Mouse (Mus musculus) limb, embryonic 14.5 days (tissue): ENCODE results near the gene Rab44. TPM values are rescaled to one million over a fixed set of nuclear protein-coding genes. Genes with fewer than 3 reads are reported as not detected.

Experiments used
- ATAC-seq: fragments of 200-750 bp; cut with Nextera tagmentation; 2 replicates; pipeline ENCODE4 v1.8.0; 2017; ENCODE audit warnings: low read depth, moderate number of reproducible peaks, moderate TSS enrichment; ENCODE audit not compliant: low FRiP score
- DNase-seq: peaks from one replicate; pipeline ENCODE4 v3.0.0-alpha.2; 2015; ENCODE audit warnings: low spot score
- H3K27ac ChIP-seq: fragments of 300-500 bp; sonication (generic); replicated peaks from 2 replicates; pipeline ENCODE4 v1.5.1; 2014; ENCODE audit warnings: low read depth, mild to moderate bottlenecking, low read length, moderate library complexity, mixed read lengths
- H3K27me3 ChIP-seq: fragments of 300-500 bp; sonication (generic); 2 replicates; pipeline ENCODE4 v1.6.1; 2014; ENCODE audit warnings: low read length, mixed read lengths; ENCODE audit not compliant: control insufficient read depth, insufficient read depth
- H3K36me3 ChIP-seq: fragments of 300-500 bp; sonication (generic); 2 replicates; pipeline ENCODE4 v1.6.1; 2014; ENCODE audit warnings: mild to moderate bottlenecking, low read length, moderate library complexity, mixed read lengths; ENCODE audit not compliant: control insufficient read depth, insufficient read depth
- H3K4me1 ChIP-seq: fragments of 300-500 bp; sonication (generic); 2 replicates; pipeline ENCODE4 v1.6.1; 2014; ENCODE audit warnings: antibody characterized with exemption, low read length, mixed read lengths; ENCODE audit not compliant: control insufficient read depth, insufficient read depth
- H3K4me2 ChIP-seq: fragments of 300-500 bp; sonication (generic); replicated peaks from 2 replicates; pipeline ENCODE4 v1.6.1; 2014; ENCODE audit warnings: low read depth, mild to moderate bottlenecking, low read length, moderate library complexity; ENCODE audit not compliant: severe bottlenecking
- H3K4me3 ChIP-seq: fragments of 300-500 bp; sonication (generic); replicated peaks from 2 replicates; pipeline ENCODE4 v1.5.1; 2014; ENCODE audit warnings: low read length
- H3K9ac ChIP-seq: fragments of 300-500 bp; sonication (generic); 2 replicates; pipeline ENCODE4 v1.6.1; 2014; ENCODE audit warnings: mild to moderate bottlenecking, low read depth, low read length, moderate library complexity; ENCODE audit not compliant: severe bottlenecking
- H3K9me3 ChIP-seq: fragments of 300-500 bp; sonication (generic); 2 replicates; pipeline ENCODE4 v1.6.1; 2016; ENCODE audit warnings: low read length; ENCODE audit not compliant: control insufficient read depth
- POLR2A ChIP-seq: fragments of 200-500 bp; IDR thresholded peaks from 2 replicates; pipeline ENCODE4 v1.8.0; 2012; ENCODE audit warnings: inconsistent platforms, mild to moderate bottlenecking, moderate library complexity, borderline replicate concordance; ENCODE audit not compliant: insufficient read depth, insufficient read length; ENCODE audit errors: extremely low read depth
- WGBS: fragments of 180-500 bp; shearing (Covaris S2); extraction: QIAGEN DNeasy Blood & Tissue Kit; methylation state at CpG from one replicate; pipeline ENCODE4 v1.1.7; 2014; 5-methylcytosine and 5-hydroxymethylcytosine counted together
- polyA plus RNA-seq, 2 experiments: library from polyadenylated mRNA; depleted of rRNA in 1 of 2; stranded (reverse) in 1 of 2; unstranded in 1 of 2; fragments of >200 nt; fragmentation: Nextera tagmentation in 1 of 2; extraction: Ambion mirVana in 1 of 2; gene quantifications; 2 replicates each; pipeline versions ENCODE4 v1.2.1 to v1.2.3; 2012 to 2014

The Rab44 gene
- polyA plus RNA-seq, 2 experiments, result 1.5 to 2.8 TPM

DNA sequence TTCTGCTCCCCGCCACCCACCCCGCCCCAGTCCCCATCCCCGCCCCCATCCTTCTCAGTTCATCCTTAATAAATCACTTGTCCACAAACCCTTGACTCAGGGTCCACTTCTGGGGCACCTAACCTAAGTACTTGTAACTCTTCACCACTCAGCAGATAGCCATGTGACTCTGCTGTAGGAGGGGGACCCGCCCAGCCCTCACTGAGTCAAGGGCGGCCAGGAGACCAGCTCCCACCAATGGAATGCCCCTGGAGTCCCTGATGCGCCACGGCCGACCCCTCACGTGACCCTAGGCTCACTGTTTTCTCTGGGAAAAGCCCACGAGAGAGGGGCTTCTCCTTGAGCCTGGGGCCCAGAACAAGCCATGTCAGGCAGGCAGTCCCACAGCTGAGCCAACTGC lies 44.9 kb upstream of the Rab44 start:
- no peak for TF ChIP-seq POLR2A
- no peaks in the 10 kb centered on the region for H3K27me3 ChIP-seq

DNA sequence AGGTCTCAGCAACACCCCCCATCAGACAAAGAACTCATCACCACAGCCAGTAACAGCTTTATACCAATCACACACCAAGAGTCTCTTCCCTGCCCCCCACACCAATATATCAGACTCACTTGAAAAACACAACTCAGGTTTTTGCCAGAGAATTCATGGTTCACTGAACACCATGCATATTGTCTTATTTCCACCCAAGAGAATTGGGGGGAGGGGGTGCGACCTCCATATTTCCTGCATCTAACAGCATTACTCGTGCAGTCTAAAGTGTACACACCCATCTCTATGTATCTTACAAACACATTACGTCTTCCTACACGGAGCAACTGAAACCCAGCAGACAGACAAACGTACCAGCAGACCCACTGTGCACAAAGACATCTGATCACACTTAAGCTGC lies 42.1 kb upstream of the Rab44 start:
- no peak for TF ChIP-seq POLR2A
- no peaks in the 10 kb centered on the region for H3K9me3 ChIP-seq
- H3K4me1 ChIP-seq, result peaks cover 7% of the 10 kb centered on the region
- H3K27me3 ChIP-seq, result no peaks in the 10 kb centered on the region
- H3K9ac ChIP-seq, result no peak overlapping the region
- H3K4me3 ChIP-seq, result no peak overlapping the region
- no peak overlapping the region for H3K27ac ChIP-seq
- no peak for DNase-seq
- no peak for ATAC-seq
- H3K36me3 ChIP-seq, result no peaks in the 10 kb centered on the region
- WGBS, result 69% methylated on average over 5 of the region's 5 CpGs
- H3K4me2 ChIP-seq, result no peak overlapping the region

More for the DNA sequence above, 44.9 kb upstream of the Rab44 start:
- peaks cover 7% of the 10 kb centered on the region for H3K4me1 ChIP-seq
- no peaks in the 10 kb centered on the region for H3K36me3 ChIP-seq
- H3K9me3 ChIP-seq, result no peaks in the 10 kb centered on the region
- H3K27ac ChIP-seq, result no peak overlapping the region
- ATAC-seq, result no peak
- no peak overlapping the region for H3K4me2 ChIP-seq
- DNase-seq, result no peak
- no peak overlapping the region for H3K4me3 ChIP-seq
- WGBS, result 73% methylated on average over 10 of the region's 10 CpGs
- H3K9ac ChIP-seq, result no peak overlapping the region

DNA sequence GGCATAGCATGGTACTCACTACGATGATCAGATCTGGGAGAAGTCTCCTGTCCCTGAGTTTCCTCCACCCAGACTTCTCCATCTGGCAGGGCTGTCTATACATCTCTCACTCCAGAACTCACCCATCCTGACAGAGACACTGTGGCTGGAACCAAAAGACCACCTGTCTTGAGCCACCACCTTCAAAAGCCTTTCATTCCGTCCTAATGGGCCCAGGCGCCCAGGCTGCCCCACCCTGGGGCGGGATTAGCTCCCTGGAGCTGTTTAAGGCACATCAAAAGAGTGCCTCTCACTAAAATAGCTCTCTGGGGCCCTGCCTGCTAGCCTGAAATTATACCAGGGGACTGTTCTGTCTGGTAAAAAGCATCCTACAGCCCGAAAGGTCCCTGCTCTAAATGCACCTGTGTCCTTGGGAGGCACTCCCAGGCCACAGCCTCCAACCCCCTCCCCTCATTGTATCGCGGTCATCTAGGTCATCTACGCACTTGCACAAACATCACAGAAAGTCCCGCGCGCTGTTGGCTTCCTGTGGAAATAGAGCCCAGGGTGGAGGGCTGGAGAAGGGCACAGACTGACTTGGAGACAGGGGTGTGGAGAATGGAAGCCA lies 41.1 kb upstream of the Rab44 start:
- Histone ChIP-seq H3K4me2 (no peak overlapping the region), H3K4me3 (no peak overlapping the region), H3K36me3 (no peaks in the 10 kb centered on the region), H3K4me1 (peaks cover 7% of the 10 kb centered on the region), H3K9me3 (no peaks in the 10 kb centered on the region), H3K27ac (no peak overlapping the region), H3K27me3 (no peaks in the 10 kb centered on the region), H3K9ac (no peak overlapping the region)
- 6% methylated on average over 11 of the region's 11 CpGs for WGBS
- TF ChIP-seq POLR2A, result no peak
- 0 out of 2 replicates have a peak, but pooled peaks have one; percentile 47 for ATAC-seq
- no peak for DNase-seq

DNA sequence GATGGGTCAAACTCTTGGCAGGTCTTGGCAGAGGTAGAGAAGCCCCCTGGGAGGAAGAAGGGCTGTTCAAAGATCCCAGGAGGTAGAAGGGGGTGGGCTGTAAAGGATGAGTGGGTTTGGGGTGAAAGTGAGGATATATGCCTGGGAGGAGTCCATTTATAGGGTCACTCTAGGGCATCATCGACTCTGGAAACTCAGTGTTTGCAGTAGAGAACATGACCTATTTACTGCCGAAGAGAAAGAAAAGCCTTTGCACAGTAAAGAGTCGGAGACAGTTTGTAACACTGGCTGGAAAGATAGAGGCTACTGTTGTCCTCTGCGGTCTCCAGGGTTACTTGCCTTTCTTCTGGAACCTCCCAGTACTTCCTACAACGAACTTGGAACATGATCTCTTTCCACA lies 40.6 kb upstream of the Rab44 start:
- no peak overlapping the region for H3K4me2 ChIP-seq
- no peaks in the 10 kb centered on the region for H3K36me3 ChIP-seq
- no peak overlapping the region for H3K9ac ChIP-seq
- H3K9me3 ChIP-seq, result no peaks in the 10 kb centered on the region
- ATAC-seq, result no peak
- DNase-seq, result no peak
- 45% methylated on average over 5 of the region's 5 CpGs for WGBS
- H3K4me3 ChIP-seq, result no peak overlapping the region
- TF ChIP-seq POLR2A, result no peak
- no peak overlapping the region for H3K27ac ChIP-seq
- H3K4me1 ChIP-seq, result peaks cover 11% of the 10 kb centered on the region
- no peaks in the 10 kb centered on the region for H3K27me3 ChIP-seq

DNA sequence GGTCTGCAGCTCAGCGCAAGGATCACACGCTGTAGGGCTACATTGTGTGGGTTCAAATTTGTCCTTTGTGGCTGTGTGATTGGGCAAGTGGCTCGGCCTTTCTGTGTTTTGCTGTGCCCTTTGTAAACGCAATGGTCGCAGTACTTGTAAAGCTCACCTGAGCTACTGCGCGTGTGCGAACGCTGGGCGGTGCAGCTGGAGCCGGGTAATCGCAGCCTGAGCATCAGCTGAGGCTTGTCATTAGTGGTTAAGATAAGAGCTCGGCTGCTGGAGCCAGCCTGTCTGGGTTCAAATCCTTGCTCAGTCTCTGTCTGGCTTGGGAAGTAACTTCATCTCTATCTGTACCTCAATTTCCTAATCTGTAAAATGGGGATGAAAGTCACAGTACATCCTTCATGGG lies 39.9 kb upstream of the Rab44 start:
- H3K9me3 ChIP-seq, result no peaks in the 10 kb centered on the region
- H3K27me3 ChIP-seq, result no peaks in the 10 kb centered on the region
- peaks cover 19% of the 10 kb centered on the region for H3K4me1 ChIP-seq
- no peak for TF ChIP-seq POLR2A
- no peaks in the 10 kb centered on the region for H3K36me3 ChIP-seq
- H3K27ac ChIP-seq, result no peak overlapping the region
- DNase-seq (no peak), ATAC-seq (no peak)
- H3K4me3 ChIP-seq, result no peak overlapping the region
- no peak overlapping the region for H3K9ac ChIP-seq
- H3K4me2 ChIP-seq, result no peak overlapping the region
- WGBS, result 75% methylated on average over 13 of the region's 13 CpGs
